Mouse (Mus musculus) Muller cell, postnatal 12 days (primary cell): ENCODE measurements at regions not wholly inside any gene's neighbourhood (a gene's known extent, or its start where the extent isn't known, plus 50 kb on each side); places are given as distances from the start of the nearest gene placed in this dataset.
"Not testable (repeated sequence)": the region's sequence is repeated elsewhere in the genome, so short reads cannot be mapped to it uniquely, and the experiment has no call there.

Experiments used
- DNase-seq: peaks from one replicate; pipeline ENCODE4 v3.0.0-alpha.2; 2015; ENCODE audit errors: inconsistent ontology term

GRCm38 (mm10) chr6:100425551-100425950 is 138.3 kb upstream of the Rybp start:
- no peak for DNase-seq

GRCm38 (mm10) chr6:100424788-100425403 is 137.6 kb upstream of the Rybp start:
- DNase-seq: no peak

DNA sequence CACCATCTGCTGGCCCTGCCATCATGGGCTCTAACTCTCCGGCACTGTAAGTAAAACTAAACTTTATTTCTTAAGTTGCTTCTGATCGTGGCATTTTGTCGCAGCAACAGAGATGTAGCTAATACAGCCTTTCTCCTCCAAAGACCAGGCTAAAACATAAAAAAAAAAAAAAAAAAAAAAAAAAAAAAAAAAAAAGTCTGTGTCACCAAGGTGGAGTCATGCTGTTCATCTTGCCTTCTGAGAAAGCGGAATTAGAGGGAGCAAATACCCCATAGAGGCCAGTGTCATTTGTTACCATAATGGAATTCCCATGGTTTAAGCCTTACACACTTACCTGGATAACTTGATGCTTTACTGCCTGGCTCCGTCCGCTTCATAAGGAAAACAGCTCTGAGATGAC is 136.9 kb upstream of the Rybp start:
- DNase-seq: no peak

DNA sequence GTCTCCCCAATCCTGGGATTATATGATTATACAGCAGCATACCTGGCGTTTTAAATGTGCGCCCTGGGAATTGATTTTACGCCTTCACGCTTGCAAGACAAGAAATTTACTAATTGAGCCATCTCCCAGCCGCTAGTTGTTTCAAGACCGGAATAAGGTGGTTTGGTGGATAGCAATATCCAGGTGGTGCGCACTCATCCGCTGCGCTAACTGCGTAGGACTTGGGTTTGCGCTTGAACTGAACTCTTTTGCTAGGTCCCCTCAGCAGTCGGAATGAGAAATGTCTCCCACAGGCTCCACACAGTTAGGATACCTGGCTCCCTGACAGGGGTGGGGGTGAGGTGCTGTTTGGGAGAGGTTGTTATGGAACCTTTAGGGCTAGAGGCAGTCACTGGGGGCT is 136.4 kb upstream of the Rybp start:
- DNase-seq: no peak

GRCm38 (mm10) chr6:100422603-100423002 is 135.3 kb upstream of the Rybp start:
- no peak for DNase-seq

GRCm38 (mm10) chr6:100421706-100422578 is 134.7 kb upstream of the Rybp start:
- peak; percentile 73 for DNase-seq

- DNase-seq: no peak
Observed at GRCm38 (mm10) chr6:100420602-100421001, 133.3 kb upstream of the Rybp start.

- DNase-seq: no peak
Observed at GRCm38 (mm10) chr6:100419782-100420540, 132.7 kb upstream of the Rybp start.

- no peak for DNase-seq
Observed at GRCm38 (mm10) chr6:100416046-100416445, 128.8 kb upstream of the Rybp start.

- no peak for DNase-seq
Observed at GRCm38 (mm10) chr6:100415514-100415913, 128.2 kb upstream of the Rybp start.

- no peak for DNase-seq
Observed at GRCm38 (mm10) chr6:100414836-100415235, 127.6 kb upstream of the Rybp start.

DNA sequence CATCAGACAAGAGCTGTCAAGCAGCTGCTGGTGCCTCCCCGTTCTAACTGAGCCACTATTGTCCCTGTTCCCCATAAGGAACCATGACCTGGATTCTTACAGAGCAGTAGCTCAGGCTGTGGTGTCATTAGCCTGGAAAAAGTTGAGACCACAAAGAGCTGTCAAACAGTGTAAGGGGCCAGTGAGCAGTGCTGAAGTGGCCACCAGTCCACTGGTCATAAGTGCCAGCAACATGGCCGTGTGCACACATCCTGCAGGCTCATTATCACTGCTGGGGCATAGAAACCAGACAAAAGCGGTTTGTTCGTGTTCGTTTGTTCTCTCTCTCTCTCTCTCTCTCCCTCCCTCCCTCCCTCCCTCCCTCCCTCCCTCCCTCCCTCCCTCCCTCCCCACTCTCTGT is 125.2 kb upstream of the Rybp start:
- DNase-seq: peak; percentile 66

DNA sequence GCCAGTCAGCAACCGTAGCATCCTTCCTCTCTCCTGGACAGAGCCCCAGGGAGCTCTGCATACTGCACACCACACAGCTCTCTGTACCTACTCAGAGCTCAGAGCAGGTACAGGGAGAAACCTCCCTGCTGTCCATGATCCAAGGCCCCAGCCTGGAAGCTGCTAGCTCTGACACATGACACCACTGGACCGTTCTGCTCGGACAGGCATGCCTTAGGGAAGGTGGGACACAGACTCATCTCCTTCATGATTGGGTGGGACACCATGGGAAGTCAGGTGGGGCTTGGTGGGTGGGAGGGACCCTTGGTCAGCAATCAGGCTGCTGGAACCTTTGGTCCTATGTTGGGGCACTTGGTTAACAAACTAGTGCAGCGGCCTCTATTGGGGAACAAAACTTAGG is 124.7 kb upstream of the Rybp start:
- DNase-seq: no peak

GRCm38 (mm10) chr6:100410067-100410631 is 122.9 kb upstream of the Rybp start:
- DNase-seq: no peak

DNA sequence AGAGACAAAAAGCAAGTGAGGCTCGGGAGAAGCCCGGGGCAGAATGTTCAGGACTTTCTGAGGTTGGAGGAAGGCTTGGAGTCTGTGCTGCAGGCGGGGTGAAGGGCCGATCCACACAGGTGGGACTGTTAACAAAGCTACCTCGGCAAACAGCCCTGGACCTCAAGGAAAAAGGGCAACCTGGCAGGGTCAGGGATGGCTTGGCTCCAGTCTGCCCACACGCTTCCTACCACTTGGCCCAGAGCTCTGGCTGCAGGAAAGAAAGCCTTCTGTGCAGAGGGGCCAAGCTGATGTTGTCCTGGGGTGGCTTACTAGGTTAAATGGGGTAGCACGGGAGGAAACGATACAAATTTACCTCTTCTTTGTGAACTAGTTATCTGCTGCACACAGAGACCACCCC is 121.5 kb upstream of the Rybp start:
- DNase-seq: no peak

GRCm38 (mm10) chr6:100406504-100406903 is 119.2 kb upstream of the Rybp start:
- DNase-seq: no peak

DNA sequence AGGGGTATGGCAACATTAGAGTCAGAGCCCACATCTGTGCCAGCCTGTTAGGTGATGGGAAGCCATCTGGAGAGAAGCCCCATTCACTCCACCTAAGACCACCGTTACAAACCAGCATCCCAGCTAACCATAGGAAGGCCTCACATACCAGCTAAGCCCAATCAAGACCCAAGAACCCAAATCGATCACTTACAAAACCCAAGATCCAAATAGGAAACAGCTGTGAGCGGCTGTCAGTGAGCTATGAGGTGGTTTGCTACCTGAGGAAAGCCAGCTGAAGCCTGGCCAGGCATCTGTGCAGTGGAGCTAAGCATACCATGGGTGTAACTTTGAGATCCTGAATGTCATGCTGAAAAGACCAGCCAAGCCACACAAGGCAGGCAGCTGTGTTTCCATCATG is 116.9 kb upstream of the Rybp start:
- DNase-seq: no peak

- no peak for DNase-seq
Observed at GRCm38 (mm10) chr6:100402716-100403115, 115.4 kb upstream of the Rybp start.

DNA sequence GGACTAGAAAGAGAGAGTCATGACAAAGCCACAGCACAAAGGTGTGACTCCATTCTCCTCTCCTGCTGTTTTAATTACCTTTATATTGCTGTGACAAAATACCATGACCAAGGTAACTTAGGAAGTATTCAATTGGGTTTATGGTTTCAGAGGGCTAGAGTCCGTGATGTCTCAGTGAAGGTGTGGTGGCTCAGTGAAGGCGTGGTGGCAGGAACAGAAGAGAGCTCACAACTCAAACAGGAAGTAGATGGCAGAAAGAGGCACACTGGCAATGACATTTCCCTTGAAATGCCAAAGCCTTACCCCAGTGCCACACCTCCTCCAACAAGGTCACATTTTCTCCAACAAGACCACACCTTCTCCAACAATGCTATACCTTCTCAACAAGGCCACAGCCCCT is 114.4 kb upstream of the Rybp start:
- DNase-seq: no peak

DNA sequence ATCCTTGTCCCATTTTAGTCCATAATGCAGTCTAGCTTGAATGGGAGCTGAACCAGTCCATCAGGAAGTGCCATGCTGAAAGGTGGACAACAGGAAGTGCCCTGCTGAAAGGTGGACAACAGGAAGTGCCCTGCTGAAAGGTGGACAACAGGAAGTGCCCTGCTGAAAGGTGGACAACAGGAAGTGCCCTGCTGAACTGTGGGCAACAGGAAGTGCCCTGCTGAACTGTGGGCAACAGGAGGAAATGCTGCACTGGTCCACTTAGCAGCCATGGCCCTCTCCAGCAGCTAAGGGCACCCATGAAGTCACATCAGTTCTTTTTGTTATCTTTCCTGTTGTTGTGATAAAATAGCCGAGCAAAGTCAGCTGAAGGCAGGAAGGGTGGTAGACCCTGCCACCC is 112.1 kb upstream of the Rybp start:
- not testable (repeated sequence) for DNase-seq

- DNase-seq: no peak
Observed at GRCm38 (mm10) chr6:100396311-100397200, 109.3 kb upstream of the Rybp start.
